Mouse (Mus musculus): ENCODE measurements at regions not wholly inside any gene's neighbourhood (a gene's known extent, or its start where the extent isn't known, plus 50 kb on each side); places are given as distances from the start of the nearest gene placed in this dataset.

GRCm38 (mm10) chr6:133983804-133984514 is 51.5 kb upstream of the Etv6 start:
- no peak for DNase-seq (ENCODE audit: low read depth, low spot score)
- no peaks in the 10 kb centered on the region for H3K36me3 ChIP-seq (ENCODE audit: control insufficient read depth in 1 of 2, insufficient read depth in 2 of 2, low read length in 2 of 2)

DNA sequence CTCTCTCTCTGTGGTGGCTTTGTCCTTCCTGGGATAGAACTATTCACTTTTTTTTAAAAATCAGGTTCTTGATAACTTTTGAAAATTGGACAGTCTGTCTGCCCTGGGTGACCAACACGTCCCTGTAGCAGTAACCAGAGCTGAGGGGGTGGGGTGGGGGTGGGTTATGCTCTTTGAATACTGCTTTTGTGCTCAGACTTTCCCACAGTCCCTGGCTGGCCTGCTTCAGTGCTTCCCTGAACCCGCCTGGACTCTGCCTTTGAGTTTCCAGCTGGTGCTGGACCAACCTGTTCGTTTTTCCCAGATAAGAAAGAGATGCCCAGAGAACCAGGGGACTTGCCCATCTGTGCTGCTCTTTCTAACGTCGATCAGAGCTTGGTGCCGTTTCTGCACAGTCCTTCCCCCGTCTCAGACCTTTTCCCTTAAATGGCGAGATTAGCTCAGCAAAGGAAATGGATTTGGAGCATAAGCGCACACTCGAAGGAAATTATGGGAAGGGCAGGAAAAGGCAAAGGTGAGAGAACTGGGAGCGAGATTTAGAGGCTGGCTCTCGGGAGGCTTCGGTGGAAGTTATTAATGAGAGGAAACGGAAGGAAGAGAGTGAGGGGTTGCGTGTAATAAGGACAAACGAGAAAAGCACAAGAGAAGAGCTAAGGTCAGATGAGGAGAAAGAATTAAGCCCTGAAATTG is 50.7 kb upstream of the Etv6 start:
- peaks cover 0 to 6% of the 10 kb centered on the region in 2 experiments; a peak in 1 of 4 replicates for H3K4me1 ChIP-seq (ENCODE audit: control insufficient read depth in 1 of 2, insufficient read depth in 2 of 2, low read length in 2 of 2)
- no peaks in the 10 kb centered on the region for H3K79me2 ChIP-seq (ENCODE audit: control insufficient read depth, insufficient read depth, low read length, poor library complexity)
- H3K27ac ChIP-seq (ENCODE audit: control insufficient read depth, low read depth, low read length) = no peak overlapping the region
- H3K36me3 ChIP-seq (ENCODE audit: control insufficient read depth in 1 of 2, insufficient read depth in 2 of 2, low read length in 2 of 2) = 0 out of 4 replicates have a peak, but pooled peaks cover 0 to 2% of the 10 kb centered on the region in 2 experiments
- no peaks in the 10 kb centered on the region for H3K9me3 ChIP-seq (replicated peaks; ENCODE audit: insufficient read depth, low read length)
- DNase-seq (ENCODE audit: low read depth, low spot score) = no peak
- no peak overlapping the region for H3K9ac ChIP-seq (ENCODE audit: control insufficient read depth, low read depth, low read length, poor library complexity, severe bottlenecking)
- H3K4me3 ChIP-seq (ENCODE audit: control insufficient read depth in 1 of 2, insufficient read depth in 1 of 2, low read depth in 2 of 2, low read length in 2 of 2) = no peak overlapping the region
- no peak for TF ChIP-seq ZC3H11A (IDR thresholded peaks at IDR 0.05; ENCODE audit: low read depth, low read length)
- TF ChIP-seq USF1 (IDR thresholded peaks at IDR 0.05; ENCODE audit: low read depth, low read length) = no peak
- TF ChIP-seq MEF2A (IDR thresholded peaks at IDR 0.05; ENCODE audit: extremely low read depth, insufficient replicate concordance, low read depth, low read length, poor library complexity, severe bottlenecking) = no peak
- TF ChIP-seq ZMIZ1 (IDR thresholded peaks at IDR 0.05; ENCODE audit: low read depth, low read length) = no peak
- no peak for TF ChIP-seq MAX (IDR thresholded peaks at IDR 0.05; ENCODE audit: low read length)
- TF ChIP-seq MYC (IDR thresholded peaks at IDR 0.05; ENCODE audit: low read depth, low read length) = no peak
- TF ChIP-seq CHD1 (IDR thresholded peaks at IDR 0.05; ENCODE audit: low read depth, low read length) = no peak
- TF ChIP-seq ELF1 (IDR thresholded peaks at IDR 0.05; ENCODE audit: low read depth, low read length) = no peak
- no peak for TF ChIP-seq GABPA (IDR thresholded peaks at IDR 0.05; ENCODE audit: low read depth, low read length)
- TF ChIP-seq MAZ (IDR thresholded peaks at IDR 0.05; ENCODE audit: low read depth, low read length) = no peak
- no peak for TF ChIP-seq MAFK (IDR thresholded peaks at IDR 0.05; ENCODE audit: borderline replicate concordance, low read depth, low read length)
- TF ChIP-seq ZKSCAN1 (IDR thresholded peaks at IDR 0.05; ENCODE audit: low read depth, low read length) = no peak
- no peak for TF ChIP-seq E2F4 (IDR thresholded peaks at IDR 0.05; ENCODE audit: borderline replicate concordance, low read depth, low read length)
- TF ChIP-seq BHLHE40 (IDR thresholded peaks at IDR 0.05; ENCODE audit: borderline replicate concordance, low read depth, low read length) = no peak
- no peak for TF ChIP-seq SMC3 (IDR thresholded peaks at IDR 0.05; ENCODE audit: low read depth, low read length)
- no peak for TF ChIP-seq CTCF (IDR thresholded peaks at IDR 0.05 in 2 of 3, conservative IDR thresholded peaks at IDR 0.05 in 1 of 3; ENCODE audit: control insufficient read depth in 1 of 3, insufficient read depth in 1 of 3, low read depth in 2 of 3, low read length in 3 of 3, poor library complexity in 1 of 3, severe bottlenecking in 1 of 3)
- peaks cover 9% of the 10 kb centered on the region in 2 experiments for H3K27me3 ChIP-seq (ENCODE audit: control insufficient read depth in 1 of 2, insufficient read depth in 2 of 2, low read length in 2 of 2)

More at GRCm38 (mm10) chr6:133983804-133984514, 51.5 kb upstream of the Etv6 start:
- no peaks in the 10 kb centered on the region for H3K79me2 ChIP-seq (ENCODE audit: control insufficient read depth, insufficient read depth, low read length, poor library complexity)
- TF ChIP-seq ZMIZ1 (IDR thresholded peaks at IDR 0.05; ENCODE audit: low read depth, low read length) = no peak
- TF ChIP-seq BHLHE40 (IDR thresholded peaks at IDR 0.05; ENCODE audit: borderline replicate concordance, low read depth, low read length) = no peak
- no peak for TF ChIP-seq E2F4 (IDR thresholded peaks at IDR 0.05; ENCODE audit: borderline replicate concordance, low read depth, low read length)
- no peak for TF ChIP-seq MXI1 (IDR thresholded peaks at IDR 0.05; ENCODE audit: low read depth, low read length)
- no peak for TF ChIP-seq USF2 (IDR thresholded peaks at IDR 0.05; ENCODE audit: borderline replicate concordance in 1 of 2, insufficient read depth in 1 of 2, low read depth in 1 of 2, low read length in 2 of 2)
- no peak for TF ChIP-seq EP300 (IDR thresholded peaks at IDR 0.05; ENCODE audit: low read depth in 1 of 2, low read length in 2 of 2)
- TF ChIP-seq CHD2 (IDR thresholded peaks at IDR 0.05; ENCODE audit: low read length) = no peak
- TF ChIP-seq ETS1 (IDR thresholded peaks at IDR 0.05; ENCODE audit: low read depth, low read length) = no peak
- no peak for TF ChIP-seq ZKSCAN1 (IDR thresholded peaks at IDR 0.05; ENCODE audit: low read depth, low read length)
- no peak for TF ChIP-seq TCF12 (IDR thresholded peaks at IDR 0.05; ENCODE audit: low read depth, low read length)
- TF ChIP-seq MYC (IDR thresholded peaks at IDR 0.05; ENCODE audit: low read depth, low read length) = no peak
- TF ChIP-seq ZC3H11A (IDR thresholded peaks at IDR 0.05; ENCODE audit: low read depth, low read length) = no peak
- TF ChIP-seq UBTF (IDR thresholded peaks at IDR 0.05; ENCODE audit: borderline replicate concordance, insufficient read depth, low read depth, low read length) = no peak
- TF ChIP-seq CTCF (IDR thresholded peaks at IDR 0.05 in 2 of 3, conservative IDR thresholded peaks at IDR 0.05 in 1 of 3; ENCODE audit: control insufficient read depth in 1 of 3, insufficient read depth in 1 of 3, low read depth in 2 of 3, low read length in 3 of 3, poor library complexity in 1 of 3, severe bottlenecking in 1 of 3) = no peak
- TF ChIP-seq TBP (IDR thresholded peaks at IDR 0.05; ENCODE audit: low read depth, low read length) = no peak
- H3K9me3 ChIP-seq (replicated peaks; ENCODE audit: insufficient read depth, low read length) = no peaks in the 10 kb centered on the region
- H3K4me1 ChIP-seq (ENCODE audit: control insufficient read depth in 1 of 2, insufficient read depth in 2 of 2, low read length in 2 of 2) = no peaks in the 10 kb centered on the region
- no peak overlapping the region for H3K9ac ChIP-seq (ENCODE audit: control insufficient read depth, low read depth, low read length, poor library complexity, severe bottlenecking)
- H3K4me3 ChIP-seq (ENCODE audit: control insufficient read depth in 1 of 2, insufficient read depth in 1 of 2, low read depth in 2 of 2, low read length in 2 of 2) = no peak overlapping the region
- no peak overlapping the region for H3K27ac ChIP-seq (ENCODE audit: control insufficient read depth, low read depth, low read length)
- H3K27me3 ChIP-seq (ENCODE audit: control insufficient read depth in 1 of 2, insufficient read depth in 2 of 2, low read length in 2 of 2) = peaks cover 9% of the 10 kb centered on the region in 2 experiments

Measured in MEL (cell line).